Mouse (Mus musculus): ENCODE measurements around the gene Pwp2. TPM values are rescaled to one million over a fixed set of nuclear protein-coding genes. Genes with fewer than 3 reads are reported as not detected.
"Not testable (repeated sequence)": the region's sequence is repeated elsewhere in the genome, so short reads cannot be mapped to it uniquely, and the experiment has no call there.

The Pwp2 gene
- total and polyA plus RNA-seq, 3 experiments, result 41.2 to 49.9 (median 43.0) TPM

GRCm38 (mm10) chr10:78127046-78127870 lies 57.7 kb downstream of the Pwp2 start:
- H3K36me3 ChIP-seq (replicated peaks in 1 of 2; ENCODE audit: control insufficient read depth in 1 of 2, insufficient read depth in 1 of 2, low read length in 1 of 2), result no peaks in the 10 kb centered on the region
- peaks cover 0 to 8% of the 10 kb centered on the region in 2 experiments; a peak in 2 of 4 replicates for H3K4me1 ChIP-seq (ENCODE audit: control insufficient read depth in 1 of 2, insufficient read depth in 2 of 2)
- H3K79me2 ChIP-seq (replicated peaks; ENCODE audit: control insufficient read depth, extremely low read depth, insufficient read depth, poor library complexity, severe bottlenecking), result no peaks in the 10 kb centered on the region
- DNase-seq (ENCODE audit: extremely low read depth), result no peak
- TF ChIP-seq MYC (IDR thresholded peaks at IDR 0.05; ENCODE audit: low read depth, low read length) (no peak), IRF4 (IDR thresholded peaks at IDR 0.05; ENCODE audit: low read depth, low read length) (no peak), UBTF (IDR thresholded peaks at IDR 0.05; ENCODE audit: low read depth, low read length) (no peak), NRF1 (IDR thresholded peaks at IDR 0.05; ENCODE audit: low read depth, low read length) (no peak), ZKSCAN1 (IDR thresholded peaks at IDR 0.05; ENCODE audit: borderline replicate concordance, low read depth, low read length) (no peak), POLR2A (IDR thresholded peaks at IDR 0.05; ENCODE audit: low read depth, low read length) (no peak), JUN (IDR thresholded peaks at IDR 0.05; ENCODE audit: insufficient read depth, low read depth, low read length) (no peak), TBP (conservative IDR thresholded peaks at IDR 0.05; ENCODE audit: low read depth, low read length) (no peak), MAFK (IDR thresholded peaks at IDR 0.05; ENCODE audit: insufficient replicate concordance, low read length) (no peak)
- no peak overlapping the region for H3K4me2 ChIP-seq (ENCODE audit: insufficient read depth, low read depth, poor library complexity, severe bottlenecking)
- in situ Hi-C loops (cut with MboI; ENCODE audit: low pct_ligation_motif_present, low pct_unique_long_range_greater_than_20kb, low sequenced_read_pairs), result no loop called here
- no peak overlapping the region for H3K4me3 ChIP-seq (replicated peaks in 1 of 3; ENCODE audit: low read depth in 2 of 3, low read length in 2 of 3, poor library complexity in 1 of 3)
- no peak overlapping the region for H3K27ac ChIP-seq (ENCODE audit: insufficient read depth, low read depth)
- no peaks in the 10 kb centered on the region for H3K9me3 ChIP-seq (replicated peaks; ENCODE audit: low read length)
- H3K9ac ChIP-seq (ENCODE audit: insufficient read depth, low read depth), result no peak overlapping the region
- dilution Hi-C loops (cut with MboI; ENCODE audit: extremely low pct_ligation_motif_present, extremely low pct_unique_long_range_greater_than_20kb, low sequenced_read_pairs), result no loop called here
- H3K27me3 ChIP-seq (replicated peaks), result peaks cover 19% of the 10 kb centered on the region

- peaks cover 17% of the 10 kb centered on the region for H3K27me3 ChIP-seq (replicated peaks)
- no peak overlapping the region for H3K4me2 ChIP-seq (ENCODE audit: insufficient read depth, low read depth, poor library complexity, severe bottlenecking)
- dilution Hi-C loops (cut with MboI; ENCODE audit: extremely low pct_ligation_motif_present, extremely low pct_unique_long_range_greater_than_20kb, low sequenced_read_pairs), result no loop called here
- no peak for TF ChIP-seq MEF2A (IDR thresholded peaks at IDR 0.05; ENCODE audit: borderline replicate concordance, low read depth, low read length)
- no peak for TF ChIP-seq ZMIZ1 (IDR thresholded peaks at IDR 0.05; ENCODE audit: low read depth, low read length)
- no peak for TF ChIP-seq KAT2A (IDR thresholded peaks at IDR 0.05; ENCODE audit: insufficient replicate concordance, low read length)
- TF ChIP-seq SMC3 (IDR thresholded peaks at IDR 0.05; ENCODE audit: low read depth, low read length), result no peak
- no peak for TF ChIP-seq ZKSCAN1 (IDR thresholded peaks at IDR 0.05; ENCODE audit: borderline replicate concordance, low read depth, low read length)
- TF ChIP-seq GABPA (IDR thresholded peaks at IDR 0.05; ENCODE audit: insufficient replicate concordance, low read depth, low read length), result no peak
- TF ChIP-seq CHD2 (IDR thresholded peaks at IDR 0.05; ENCODE audit: low read length), result no peak
- no peak for TF ChIP-seq HCFC1 (IDR thresholded peaks at IDR 0.05; ENCODE audit: low read depth, low read length)
- no peak for TF ChIP-seq E2F4 (IDR thresholded peaks at IDR 0.05; ENCODE audit: insufficient replicate concordance, low read depth, low read length)
- no peak for TF ChIP-seq MAFK (IDR thresholded peaks at IDR 0.05; ENCODE audit: insufficient replicate concordance, low read length)
- TF ChIP-seq SIN3A (IDR thresholded peaks at IDR 0.05; ENCODE audit: low read length), result no peak
- no peak for TF ChIP-seq IRF4 (IDR thresholded peaks at IDR 0.05; ENCODE audit: low read depth, low read length)
- no peak for TF ChIP-seq POLR2AphosphoS2 (IDR thresholded peaks at IDR 0.05; ENCODE audit: low read depth, low read length)
- TF ChIP-seq USF2 (conservative IDR thresholded peaks at IDR 0.05; ENCODE audit: low read depth, low read length), result no peak
- TF ChIP-seq BHLHE40 (IDR thresholded peaks at IDR 0.05; ENCODE audit: low read depth, low read length), result no peak
- TF ChIP-seq UBTF (IDR thresholded peaks at IDR 0.05; ENCODE audit: low read depth, low read length), result no peak
- no peak for TF ChIP-seq JUN (IDR thresholded peaks at IDR 0.05; ENCODE audit: insufficient read depth, low read depth, low read length)
- TF ChIP-seq POLR2A (IDR thresholded peaks at IDR 0.05; ENCODE audit: low read depth, low read length), result no peak
- no peak for TF ChIP-seq ZC3H11A (IDR thresholded peaks at IDR 0.05; ENCODE audit: low read depth, low read length)
- in situ Hi-C loops (cut with MboI; ENCODE audit: low pct_ligation_motif_present, low pct_unique_long_range_greater_than_20kb, low sequenced_read_pairs), result no loop called here
- no peak overlapping the region for H3K27ac ChIP-seq (ENCODE audit: insufficient read depth, low read depth)
- no peak for DNase-seq (ENCODE audit: extremely low read depth)
- no peak overlapping the region for H3K4me3 ChIP-seq (replicated peaks in 1 of 3; ENCODE audit: low read depth in 2 of 3, low read length in 2 of 3, poor library complexity in 1 of 3)
- no peaks in the 10 kb centered on the region for H3K36me3 ChIP-seq (replicated peaks in 1 of 2; ENCODE audit: control insufficient read depth in 1 of 2, insufficient read depth in 1 of 2, low read length in 1 of 2)
- H3K9ac ChIP-seq (ENCODE audit: insufficient read depth, low read depth), result no peak overlapping the region
- H3K4me1 ChIP-seq (ENCODE audit: control insufficient read depth in 1 of 2, insufficient read depth in 2 of 2), result peaks cover 0 to 8% of the 10 kb centered on the region in 2 experiments; a peak in 2 of 4 replicates
- no peaks in the 10 kb centered on the region for H3K79me2 ChIP-seq (replicated peaks; ENCODE audit: control insufficient read depth, extremely low read depth, insufficient read depth, poor library complexity, severe bottlenecking)
- no peaks in the 10 kb centered on the region for H3K9me3 ChIP-seq (replicated peaks; ENCODE audit: low read length)
Measured at GRCm38 (mm10) chr10:78126311-78126710, 58.6 kb downstream of the Pwp2 start.

- H3K9ac ChIP-seq (ENCODE audit: insufficient read depth, low read depth); H3K4me1 ChIP-seq (ENCODE audit: control insufficient read depth in 1 of 2, insufficient read depth in 2 of 2); dilution Hi-C loops (cut with MboI; ENCODE audit: extremely low pct_ligation_motif_present, extremely low pct_unique_long_range_greater_than_20kb, low sequenced_read_pairs); in situ Hi-C loops (cut with MboI; ENCODE audit: low pct_ligation_motif_present, low pct_unique_long_range_greater_than_20kb, low sequenced_read_pairs); H3K9me3 ChIP-seq (replicated peaks; ENCODE audit: low read length); H3K4me2 ChIP-seq (ENCODE audit: insufficient read depth, low read depth, poor library complexity, severe bottlenecking); H3K27ac ChIP-seq (ENCODE audit: insufficient read depth, low read depth); H3K36me3 ChIP-seq (replicated peaks in 1 of 2; ENCODE audit: control insufficient read depth in 1 of 2, insufficient read depth in 1 of 2, low read length in 1 of 2); H3K4me3 ChIP-seq (replicated peaks in 1 of 3; ENCODE audit: low read depth in 2 of 3, low read length in 2 of 3, poor library complexity in 1 of 3); DNase-seq (ENCODE audit: extremely low read depth); H3K79me2 ChIP-seq (replicated peaks; ENCODE audit: control insufficient read depth, extremely low read depth, insufficient read depth, poor library complexity, severe bottlenecking): not testable (repeated sequence)
- peaks cover 13% of the 10 kb centered on the region for H3K27me3 ChIP-seq (replicated peaks)
Measured at GRCm38 (mm10) chr10:78125061-78125460, 59.9 kb downstream of the Pwp2 start.
